Mouse (Mus musculus) brain, embryonic 14.5 days (tissue): ENCODE data around the gene Tmem178b. TPM values are rescaled to one million over a fixed set of nuclear protein-coding genes. Genes with fewer than 3 reads are reported as not detected.

Experiments
- DNase-seq: peaks from one replicate; pipeline ENCODE4 v3.0.0-alpha.2; 2011; ENCODE audit warnings: low read depth
- CTCF ChIP-seq: fragments of 200-500 bp; IDR thresholded peaks from 2 replicates; pipeline ENCODE4 v1.5.1; 2012; ENCODE audit warnings: inconsistent platforms, mild to moderate bottlenecking, moderate library complexity, borderline replicate concordance; ENCODE audit not compliant: insufficient read depth, insufficient read length; ENCODE audit errors: extremely low read depth
- POLR2A ChIP-seq: fragments of 200-500 bp; IDR thresholded peaks from 2 replicates; pipeline ENCODE4 v1.6.1; 2012; ENCODE audit warnings: mild to moderate bottlenecking, inconsistent platforms, borderline replicate concordance; ENCODE audit not compliant: poor library complexity, insufficient read depth, insufficient read length, severe bottlenecking; ENCODE audit errors: extremely low read depth
- polyA plus RNA-seq: library from polyadenylated mRNA; depleted of rRNA; stranded (reverse); fragments of >200 nt; gene quantifications from 2 replicates; pipeline ENCODE4 v1.2.3, GENCODE M21; 2012

The Tmem178b gene
- polyA plus RNA-seq, 1 experiment: 84.9 TPM

DNA sequence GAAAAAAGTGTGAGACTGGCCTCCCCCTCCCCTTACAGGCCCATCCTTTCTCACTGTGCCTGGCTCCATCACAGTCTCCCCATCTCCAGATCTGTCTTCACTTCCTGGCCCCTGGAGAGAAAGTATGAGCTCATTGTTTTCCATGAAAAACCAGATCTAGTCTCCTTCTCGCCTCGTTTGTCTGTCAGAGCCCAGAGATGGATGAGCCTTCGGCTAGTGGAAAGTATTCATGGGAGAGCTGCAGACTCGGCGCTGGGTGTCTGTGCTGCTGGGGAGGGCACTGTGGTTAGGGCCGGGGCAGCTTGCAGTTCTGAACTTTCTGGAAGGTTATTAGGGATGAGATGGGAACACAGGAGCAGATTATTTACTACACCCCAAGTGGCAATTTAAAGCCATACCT lies 118.9 kb downstream of the Tmem178b start:
- no peak for DNase-seq
- TF ChIP-seq POLR2A (no peak), CTCF (no peak)

DNA sequence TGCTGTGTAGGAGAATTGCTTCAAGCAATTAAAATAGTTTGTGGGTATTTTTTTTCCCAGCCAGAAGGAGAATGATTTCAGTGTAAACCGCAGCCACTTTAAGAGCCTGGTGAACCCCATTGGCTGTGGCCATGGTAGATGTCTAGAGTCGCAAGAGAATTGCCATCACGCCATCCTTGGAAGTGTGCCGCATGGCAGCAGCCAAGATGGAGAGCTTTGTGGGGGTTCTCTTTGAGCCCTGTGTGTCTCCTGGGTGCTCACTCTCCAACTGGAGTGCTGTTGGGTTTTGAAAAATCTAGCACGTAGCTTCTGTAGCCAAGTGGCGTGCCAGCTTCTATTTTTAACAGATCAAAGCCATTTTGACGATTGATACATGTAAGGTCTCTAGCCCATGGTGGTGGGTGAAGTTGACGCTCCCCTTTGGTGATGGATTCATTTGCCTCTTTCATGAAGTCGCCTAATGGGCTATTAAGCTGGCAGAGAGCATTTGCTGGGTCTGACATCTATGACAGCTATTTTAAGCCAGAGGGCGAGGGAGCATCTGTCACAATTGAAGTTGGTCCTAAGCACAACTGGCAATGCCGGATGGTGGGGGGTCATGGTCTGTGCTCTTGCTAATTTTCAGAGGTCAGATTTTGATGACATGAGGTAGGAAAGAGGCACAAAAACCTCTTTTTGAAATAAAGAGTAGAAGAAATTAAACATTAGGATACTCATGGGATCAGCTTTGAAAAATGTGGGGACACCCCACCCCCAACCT lies 133.1 kb downstream of the Tmem178b start:
- peak; percentile 68 for DNase-seq
- TF ChIP-seq CTCF (no peak), POLR2A (no peak)

DNA sequence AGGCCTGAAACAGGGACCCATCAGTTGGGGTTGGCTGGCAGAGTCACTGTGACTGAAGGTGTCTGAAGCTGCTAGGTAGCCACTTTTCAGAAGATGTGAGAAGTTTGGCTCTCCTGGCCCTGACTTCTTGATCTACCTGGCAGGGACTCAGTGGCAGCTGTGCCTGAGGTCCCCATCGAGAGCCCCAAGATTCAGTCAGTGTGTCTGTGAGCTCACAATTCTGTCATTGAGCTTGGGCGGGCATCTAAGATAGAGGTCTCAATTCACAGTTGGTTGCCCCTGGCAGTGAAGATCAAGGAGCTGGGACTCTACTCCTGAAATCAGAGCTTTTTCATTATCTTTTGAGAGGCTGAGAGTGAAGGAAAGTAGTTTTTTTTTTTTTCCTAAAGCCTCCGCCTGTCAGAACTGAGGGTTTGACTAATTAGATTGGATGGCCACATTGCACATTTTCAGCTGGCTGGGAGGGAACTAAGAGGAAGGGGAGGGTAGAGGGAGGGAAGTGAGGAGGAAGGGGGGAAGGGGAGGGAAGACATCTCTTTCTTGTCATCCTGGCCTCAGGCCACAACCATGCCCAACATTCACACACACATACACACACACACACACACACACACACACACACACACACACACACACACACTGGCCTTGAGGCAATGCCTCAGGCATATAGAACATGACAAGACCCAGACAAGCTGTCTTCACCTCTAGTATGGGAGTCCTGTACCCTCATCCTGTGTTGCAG lies 135.3 kb downstream of the Tmem178b start:
- DNase-seq: peak; percentile 84
- TF ChIP-seq CTCF (no peak), POLR2A (no peak)

DNA sequence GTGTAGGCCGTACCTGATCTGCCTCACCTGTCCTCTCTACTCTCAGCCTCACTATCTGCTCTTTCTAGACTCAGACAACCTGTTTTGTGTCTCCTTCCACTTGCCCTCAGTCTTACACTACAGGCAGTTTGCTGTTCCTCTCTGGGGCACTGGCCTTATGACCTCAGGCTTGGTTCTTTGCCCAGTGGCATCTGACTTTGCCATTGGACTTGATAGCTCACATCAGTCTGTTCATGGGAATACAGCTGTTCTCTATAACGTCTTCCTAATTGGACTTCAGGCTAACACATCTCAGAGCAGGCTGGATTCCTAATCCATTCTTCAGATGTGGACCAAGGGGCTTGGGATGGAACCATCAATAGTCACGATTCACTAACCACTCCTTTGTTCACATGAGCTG lies 136.6 kb downstream of the Tmem178b start:
- DNase-seq: no peak
- TF ChIP-seq CTCF (no peak), POLR2A (no peak)

DNA sequence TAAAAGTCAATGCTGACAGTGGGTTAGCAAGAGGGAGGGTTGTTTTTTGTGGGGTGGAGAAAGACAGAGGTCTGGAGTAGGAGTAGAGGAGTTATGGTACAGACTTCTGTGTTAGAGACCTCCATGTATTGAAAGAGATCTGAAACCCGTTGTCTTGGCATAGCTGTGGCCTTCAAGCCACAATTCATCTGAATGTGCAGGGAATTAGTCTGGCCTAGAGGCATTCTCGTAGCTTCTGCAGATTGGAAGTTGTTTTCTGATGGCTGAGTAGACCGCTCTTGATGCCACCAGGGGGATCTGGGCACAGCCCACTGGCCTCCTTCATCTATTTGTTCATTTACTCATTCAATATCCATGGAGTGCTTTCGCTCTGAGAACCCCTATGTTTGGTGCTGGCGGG lies 138.0 kb downstream of the Tmem178b start:
- no peak for DNase-seq
- TF ChIP-seq POLR2A (no peak), CTCF (no peak)

DNA sequence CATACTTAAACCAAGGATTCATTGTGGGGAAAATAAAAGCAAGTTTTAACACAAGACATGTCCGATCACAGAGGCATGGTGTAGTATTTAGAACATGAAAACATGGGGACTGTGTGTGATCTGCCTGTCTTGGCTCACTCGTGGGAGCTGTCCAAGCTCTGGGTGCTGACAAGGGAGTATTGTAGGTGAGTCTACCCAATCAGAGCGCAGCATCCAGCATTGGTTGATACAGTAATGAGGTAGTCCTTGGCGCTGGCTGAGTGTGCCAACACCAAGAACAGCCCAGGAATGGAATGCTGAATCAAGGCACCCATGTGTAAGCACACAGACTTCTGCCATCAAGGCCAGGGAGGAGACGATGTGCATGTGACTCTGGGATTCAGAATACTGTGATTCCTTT lies 138.5 kb downstream of the Tmem178b start:
- TF ChIP-seq POLR2A: no peak
- no peak for TF ChIP-seq CTCF
- DNase-seq: peak; percentile 42

DNA sequence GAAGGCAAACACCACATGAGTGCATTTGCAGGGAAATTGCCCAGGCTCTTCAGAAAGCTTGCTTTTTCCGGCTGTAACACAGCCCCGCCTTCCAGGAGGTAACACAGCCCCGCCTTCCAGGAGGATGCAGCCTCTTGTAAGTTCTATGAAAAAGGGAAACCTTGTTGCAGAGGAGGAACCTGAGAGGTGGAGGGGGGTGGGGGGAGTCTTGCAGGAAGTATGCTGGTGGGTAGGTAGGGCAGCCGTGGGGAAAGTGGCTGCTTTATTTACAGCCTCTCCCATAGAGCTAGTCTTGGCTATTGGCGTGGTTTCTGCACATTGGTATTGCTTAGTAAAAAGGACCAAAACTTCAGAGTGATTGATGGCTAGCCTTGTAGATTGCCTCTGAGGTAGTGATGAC lies 140.3 kb downstream of the Tmem178b start:
- TF ChIP-seq CTCF: no peak
- no peak for TF ChIP-seq POLR2A
- DNase-seq: no peak

DNA sequence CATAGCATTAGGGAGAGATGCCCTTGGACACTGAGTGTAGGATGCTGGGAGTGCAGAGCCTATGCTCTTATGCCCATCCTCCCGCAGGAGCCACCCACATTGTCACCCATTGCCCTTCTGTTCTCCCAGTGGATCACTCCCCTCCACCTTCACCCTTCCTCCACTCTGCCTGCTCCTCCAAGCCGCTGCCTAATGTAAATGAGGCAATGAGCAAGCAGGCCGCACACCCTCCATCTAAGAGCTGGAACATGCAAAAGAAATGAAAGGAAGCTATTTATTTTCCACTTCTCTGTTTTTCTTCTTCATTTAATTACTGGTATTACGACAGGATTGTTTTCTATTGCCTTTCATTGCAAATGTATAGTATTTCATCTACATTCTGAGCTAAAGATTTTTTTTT lies 142.1 kb downstream of the Tmem178b start:
- peak; percentile 51 for DNase-seq
- no peak for TF ChIP-seq POLR2A
- no peak for TF ChIP-seq CTCF

DNA sequence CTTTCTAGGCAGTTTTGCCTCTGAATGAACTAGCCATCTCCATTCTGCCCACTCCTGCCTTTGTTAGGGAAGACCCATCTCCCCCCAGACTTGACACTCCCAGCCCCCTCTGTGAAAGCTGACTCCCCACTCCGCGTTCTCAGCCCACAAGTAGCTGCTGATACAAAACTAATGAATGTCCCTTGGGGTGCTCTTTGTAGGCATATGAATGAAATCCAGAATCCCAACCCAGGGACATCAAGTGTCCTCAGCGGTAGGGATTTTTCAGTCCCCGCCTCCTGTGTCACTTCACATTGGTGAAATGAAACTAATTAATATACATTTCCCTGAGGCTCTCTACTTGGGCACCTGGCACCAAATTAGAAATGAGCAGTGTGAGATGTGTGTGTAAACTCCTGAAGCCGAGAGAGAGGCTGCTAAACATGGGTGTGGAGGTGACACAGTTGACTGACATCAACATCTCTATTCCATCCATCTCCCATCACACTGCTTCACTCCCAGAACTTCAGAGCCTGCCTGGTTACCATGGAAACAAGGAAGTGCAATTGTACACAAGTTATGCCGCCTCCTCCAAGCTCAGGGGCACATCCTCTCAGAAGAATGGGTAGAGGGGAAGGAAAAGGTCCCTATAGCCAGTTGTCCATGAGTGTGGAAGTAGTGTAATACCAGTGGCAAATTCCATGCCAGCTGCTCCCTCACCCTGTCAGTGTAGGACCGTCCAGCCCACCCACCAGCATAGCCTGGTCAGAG lies 142.8 kb downstream of the Tmem178b start:
- no peak for TF ChIP-seq POLR2A
- TF ChIP-seq CTCF: no peak
- DNase-seq: peak; percentile 79

DNA sequence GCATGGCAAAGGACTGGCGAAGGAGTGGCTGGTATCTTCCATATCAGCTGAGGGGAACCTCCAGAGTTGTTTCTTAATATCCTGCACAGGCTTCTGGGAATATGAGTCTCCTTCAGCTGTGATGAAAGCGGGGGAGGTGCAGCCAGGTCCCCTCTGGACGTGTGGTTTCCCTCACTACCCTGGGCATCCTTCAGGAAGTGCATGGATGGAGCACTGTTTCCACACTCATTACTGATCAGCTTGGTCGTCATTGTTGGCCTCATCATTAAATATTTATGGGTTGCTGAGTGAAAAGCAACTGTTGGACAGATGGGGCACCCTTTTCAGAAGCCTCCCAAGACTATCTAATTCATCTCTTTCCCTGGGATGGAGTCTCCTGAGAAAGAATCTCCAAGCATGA lies 146.3 kb downstream of the Tmem178b start:
- no peak for TF ChIP-seq CTCF
- TF ChIP-seq POLR2A: no peak
- peak; percentile 74 for DNase-seq
